Mouse (Mus musculus): ENCODE results near the gene Ermp1. TPM values are rescaled to one million over a fixed set of nuclear protein-coding genes. Genes with fewer than 3 reads are reported as not detected.

Gene Ermp1
- polyA plus RNA-seq, 1 experiment from 2014 or later: 6.1 TPM

DNA sequence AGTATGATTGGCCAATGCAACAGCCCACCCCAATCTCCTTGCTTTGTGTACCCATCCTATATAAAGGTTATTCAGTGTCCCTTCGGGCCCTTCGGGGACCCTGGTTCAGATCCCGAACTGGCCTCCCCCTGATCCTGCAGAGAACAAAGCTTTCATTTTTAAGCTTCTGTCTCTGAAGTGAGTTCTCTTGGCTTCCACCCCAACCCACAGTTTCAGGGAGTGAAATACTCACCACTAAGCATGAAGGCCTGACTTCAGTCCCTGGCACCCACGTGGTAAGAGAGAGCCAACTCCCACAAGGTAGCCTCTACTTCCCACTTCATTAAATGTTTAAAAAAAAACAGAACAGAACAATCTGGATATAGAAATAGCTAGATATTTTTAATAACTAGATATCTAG, 10.6 kb upstream of the Ermp1 start:
- no peak overlapping the region for H3K27ac ChIP-seq
- no peaks in the 10 kb centered on the region for H3K36me3 ChIP-seq (ENCODE audit: poor library complexity, severe bottlenecking)
- H3K4me3 ChIP-seq: no peak overlapping the region
- no peaks in the 10 kb centered on the region for H3K9me3 ChIP-seq (replicated peaks)
- H3K4me1 ChIP-seq: no peaks in the 10 kb centered on the region
- H3K9ac ChIP-seq: no peak overlapping the region
- ATAC-seq: no peak
- H3K4me2 ChIP-seq: no peak overlapping the region
- WGBS: 88% methylated on average over 4 of the region's 4 CpGs
- H3K27me3 ChIP-seq: no peaks in the 10 kb centered on the region

DNA sequence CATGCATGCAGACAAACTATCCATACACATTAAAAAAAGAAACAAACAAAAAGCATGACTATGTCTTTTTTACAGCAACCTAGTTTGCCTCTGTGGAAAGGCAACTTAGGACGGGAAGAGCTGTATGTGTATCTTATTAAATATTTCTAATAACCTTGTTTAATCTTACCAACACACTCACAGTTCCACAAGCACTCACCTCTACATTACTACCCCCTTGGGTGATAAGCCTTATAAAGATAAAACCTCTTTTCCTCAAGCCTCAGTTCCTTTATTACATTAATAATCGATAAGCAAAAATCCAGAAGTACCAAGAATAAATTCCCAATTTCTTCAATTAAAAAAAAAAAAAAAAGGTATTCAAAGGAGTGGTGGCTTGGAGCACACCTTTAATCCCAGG, 9.3 kb upstream of the Ermp1 start:
- no peak for ATAC-seq
- 90% methylated on average over 2 of the region's 2 CpGs for WGBS
- Histone ChIP-seq H3K27ac (no peak overlapping the region), H3K4me3 (no peak overlapping the region), H3K9me3 (replicated peaks) (no peaks in the 10 kb centered on the region), H3K4me1 (no peaks in the 10 kb centered on the region), H3K27me3 (no peaks in the 10 kb centered on the region), H3K4me2 (no peak overlapping the region), H3K9ac (no peak overlapping the region), H3K36me3 (ENCODE audit: poor library complexity, severe bottlenecking) (no peaks in the 10 kb centered on the region)

DNA sequence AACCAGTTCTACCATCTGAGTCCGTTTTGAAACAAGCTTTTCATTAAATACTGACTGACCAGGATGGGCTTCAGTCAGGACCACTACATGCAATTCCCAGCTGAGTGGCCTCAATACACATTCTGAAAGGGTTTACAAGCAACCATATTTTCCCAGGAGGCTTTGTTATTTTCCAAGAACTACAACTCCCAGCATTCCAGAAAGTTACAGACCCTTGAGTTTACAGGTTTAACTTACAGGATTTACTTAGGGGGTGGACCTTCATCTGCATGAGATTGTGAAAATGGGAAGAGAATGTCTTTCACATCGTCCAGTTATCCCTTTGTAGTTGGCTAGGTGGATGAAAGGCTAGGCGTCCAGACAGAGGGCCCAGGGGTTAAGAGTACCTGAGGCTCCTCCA, 8.8 kb upstream of the Ermp1 start:
- Histone ChIP-seq H3K9ac (no peak overlapping the region), H3K4me2 (no peak overlapping the region), H3K9me3 (replicated peaks) (no peaks in the 10 kb centered on the region), H3K27ac (no peak overlapping the region), H3K4me1 (no peaks in the 10 kb centered on the region), H3K4me3 (no peak overlapping the region), H3K36me3 (ENCODE audit: poor library complexity, severe bottlenecking) (no peaks in the 10 kb centered on the region), H3K27me3 (no peaks in the 10 kb centered on the region)
- no peak for ATAC-seq
- WGBS: 51% methylated on average over 3 of the region's 3 CpGs

DNA sequence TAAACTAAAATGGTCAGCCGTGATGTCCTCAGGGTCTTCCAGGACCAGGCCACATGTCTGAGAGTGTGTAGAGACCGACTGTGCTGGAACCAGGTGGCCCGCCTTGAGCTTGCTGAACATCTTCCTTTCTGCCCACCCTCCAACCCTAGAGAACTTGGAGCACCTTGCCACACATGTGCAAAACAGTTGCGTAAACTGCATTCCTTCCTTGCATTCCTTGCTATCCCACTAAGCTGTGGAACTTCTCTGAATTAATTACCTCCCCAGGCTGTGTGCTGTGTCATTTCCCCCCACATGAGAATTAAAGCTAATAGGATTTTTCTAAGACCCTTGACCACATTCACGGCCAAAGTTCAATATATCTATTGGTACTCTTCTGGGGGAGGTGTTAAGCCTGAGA, 8.4 kb upstream of the Ermp1 start:
- no peak for ATAC-seq
- no peaks in the 10 kb centered on the region for H3K9me3 ChIP-seq (replicated peaks)
- H3K27me3 ChIP-seq: no peaks in the 10 kb centered on the region
- no peak overlapping the region for H3K4me2 ChIP-seq
- no peaks in the 10 kb centered on the region for H3K36me3 ChIP-seq (ENCODE audit: poor library complexity, severe bottlenecking)
- H3K9ac ChIP-seq: no peak overlapping the region
- H3K27ac ChIP-seq: no peak overlapping the region
- H3K4me3 ChIP-seq: no peak overlapping the region
- WGBS: 80% methylated on average over 5 of the region's 5 CpGs
- H3K4me1 ChIP-seq: no peaks in the 10 kb centered on the region

DNA sequence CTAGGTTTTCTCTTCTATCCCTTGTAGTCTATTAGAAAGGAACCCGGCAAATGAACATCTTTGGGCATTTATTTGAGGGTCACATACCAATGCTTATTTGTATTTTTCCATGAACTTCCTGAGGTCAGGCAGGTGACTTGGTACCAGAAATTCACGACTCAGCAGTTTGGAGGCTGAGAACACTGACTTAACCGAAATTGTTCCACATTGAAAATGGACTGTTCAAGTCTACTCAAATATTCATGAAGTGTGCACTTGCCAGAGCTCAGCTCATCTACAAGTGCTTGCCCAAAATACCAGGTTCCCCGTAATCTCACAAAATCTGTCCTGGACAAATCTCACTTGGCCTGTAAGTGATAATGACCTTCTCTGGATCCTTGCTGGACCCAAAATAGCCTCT, 7.8 kb upstream of the Ermp1 start:
- H3K4me2 ChIP-seq: no peak overlapping the region
- no peaks in the 10 kb centered on the region for H3K36me3 ChIP-seq (ENCODE audit: poor library complexity, severe bottlenecking)
- no peak overlapping the region for H3K9ac ChIP-seq
- no peak for ATAC-seq
- no peak overlapping the region for H3K4me3 ChIP-seq
- H3K9me3 ChIP-seq (replicated peaks): no peaks in the 10 kb centered on the region
- no peaks in the 10 kb centered on the region for H3K4me1 ChIP-seq
- no peaks in the 10 kb centered on the region for H3K27me3 ChIP-seq
- no peak overlapping the region for H3K27ac ChIP-seq
- WGBS: 75% methylated on average over 4 of the region's 4 CpGs

DNA sequence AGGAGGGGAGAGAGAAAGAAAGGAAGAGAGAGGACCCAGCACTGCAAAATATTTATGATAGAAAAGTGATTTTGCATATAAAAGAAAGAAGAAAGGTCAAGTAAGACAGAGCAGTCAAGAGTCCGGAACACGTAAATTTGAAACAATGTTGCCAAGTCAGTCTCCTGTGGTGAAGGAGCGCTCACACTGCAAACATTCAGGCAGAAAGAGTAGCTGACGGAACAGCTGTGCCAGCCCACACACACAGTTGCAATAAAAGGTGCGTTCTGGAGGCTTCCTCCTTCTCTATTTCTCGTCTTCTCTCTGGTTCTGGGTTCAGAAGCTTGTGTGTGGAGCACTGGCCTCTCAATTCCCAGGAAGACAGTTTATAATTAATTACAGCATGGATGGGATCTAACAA, 6.9 kb upstream of the Ermp1 start:
- H3K4me1 ChIP-seq: no peaks in the 10 kb centered on the region
- 45% methylated on average over 6 of the region's 6 CpGs for WGBS
- H3K27me3 ChIP-seq: no peaks in the 10 kb centered on the region
- H3K9me3 ChIP-seq (replicated peaks): no peaks in the 10 kb centered on the region
- no peak overlapping the region for H3K27ac ChIP-seq
- no peaks in the 10 kb centered on the region for H3K36me3 ChIP-seq (ENCODE audit: poor library complexity, severe bottlenecking)
- no peak overlapping the region for H3K4me2 ChIP-seq
- no peak overlapping the region for H3K4me3 ChIP-seq
- no peak overlapping the region for H3K9ac ChIP-seq
- no peak for ATAC-seq

DNA sequence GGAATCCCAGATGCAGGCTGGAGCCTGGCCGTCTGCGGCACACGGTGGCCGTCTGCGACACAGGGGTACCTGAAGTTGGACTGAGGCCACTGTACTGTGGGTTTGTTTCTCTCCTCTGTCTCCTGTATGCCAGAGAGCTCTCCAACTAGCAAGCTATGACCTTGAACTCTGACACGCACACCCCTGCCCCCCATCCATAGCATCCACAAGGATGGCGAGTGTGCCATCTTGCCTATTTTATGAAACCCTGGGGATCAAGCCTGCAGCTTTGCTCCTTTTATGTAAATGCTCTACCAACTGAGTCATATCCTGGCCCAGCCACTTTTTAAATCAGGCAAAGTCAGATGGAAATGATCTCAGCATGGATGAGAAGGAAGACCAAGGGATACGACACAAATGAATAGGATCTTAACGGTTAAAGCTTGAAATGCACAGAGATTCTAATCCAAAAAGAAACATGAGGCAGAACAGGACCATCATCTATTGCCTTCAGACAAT, 5.6 kb upstream of the Ermp1 start:
- Histone ChIP-seq H3K4me2 (no peak overlapping the region), H3K4me3 (no peak overlapping the region), H3K27ac (no peak overlapping the region), H3K36me3 (ENCODE audit: poor library complexity, severe bottlenecking) (no peaks in the 10 kb centered on the region), H3K9ac (no peak overlapping the region), H3K4me1 (no peaks in the 10 kb centered on the region), H3K27me3 (no peaks in the 10 kb centered on the region), H3K9me3 (replicated peaks) (no peaks in the 10 kb centered on the region)
- WGBS: 88% methylated on average over 9 of the region's 9 CpGs
- ATAC-seq: no peak

DNA sequence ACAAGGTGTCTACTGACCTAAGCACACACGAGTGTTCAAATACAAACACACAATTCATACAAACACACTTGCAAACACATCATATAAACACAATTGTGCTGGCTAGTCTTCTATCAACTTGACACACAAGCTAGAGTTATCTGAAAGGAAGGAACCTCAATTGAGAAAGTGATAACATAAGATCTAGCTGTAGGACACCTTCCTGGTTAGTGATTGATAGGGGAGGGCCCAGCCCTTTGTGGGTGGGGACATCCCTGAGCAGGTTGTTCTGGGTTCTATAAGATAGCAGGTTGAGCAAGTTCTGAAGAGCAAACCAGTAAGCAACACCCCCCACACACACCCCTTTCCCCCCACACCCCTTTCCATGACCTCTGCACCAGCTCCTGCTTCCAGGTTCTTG, 1.5 kb upstream of the Ermp1 start:
- H3K27me3 ChIP-seq: no peaks in the 10 kb centered on the region
- no peak overlapping the region for H3K4me3 ChIP-seq
- no peak overlapping the region for H3K27ac ChIP-seq
- no peak for ATAC-seq
- peaks cover 4% of the 10 kb centered on the region; the same call in 1 of the 2 replicates for H3K9me3 ChIP-seq (replicated peaks)
- WGBS: 93% methylated on average over 1 of the region's 1 CpGs
- no peak overlapping the region for H3K4me2 ChIP-seq
- H3K9ac ChIP-seq: no peak overlapping the region
- 0 out of 2 replicates have a peak, but pooled peaks cover 4% of the 10 kb centered on the region for H3K36me3 ChIP-seq (ENCODE audit: poor library complexity, severe bottlenecking)
- no peaks in the 10 kb centered on the region for H3K4me1 ChIP-seq

DNA sequence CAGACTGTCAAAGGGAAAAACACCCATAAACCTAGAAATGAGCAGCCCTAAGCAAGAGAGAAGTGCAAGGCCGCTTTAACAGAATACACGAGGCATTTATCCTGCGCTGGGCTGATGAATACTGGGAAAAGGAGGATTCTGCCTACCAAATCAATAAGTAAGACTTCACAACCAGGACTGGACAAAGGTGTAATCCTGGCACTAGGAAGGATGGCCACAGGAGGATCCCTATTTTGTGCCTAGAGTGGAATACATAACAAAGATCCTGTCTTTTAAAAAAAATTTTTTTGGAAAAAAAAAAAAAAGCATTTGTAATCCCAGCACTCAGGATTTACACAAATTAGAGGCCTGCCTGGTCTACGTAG, 317 bp upstream of the Ermp1 start:
- ATAC-seq: no peak
- Histone ChIP-seq H3K9ac (no peak overlapping the region), H3K36me3 (ENCODE audit: poor library complexity, severe bottlenecking) (0 out of 2 replicates have a peak, but pooled peaks cover 4% of the 10 kb centered on the region), H3K27me3 (no peaks in the 10 kb centered on the region), H3K9me3 (replicated peaks) (peaks cover 4% of the 10 kb centered on the region; the same call in 1 of the 2 replicates), H3K4me3 (peak overlapping the region; percentile 81), H3K4me2 (peak overlapping the region; percentile 66), H3K4me1 (no peaks in the 10 kb centered on the region), H3K27ac (peak overlapping the region; percentile 92; the same call in 1 of the 2 replicates)
- 23% methylated on average over 4 of the region's 4 CpGs for whole genome bisulfite sequencing

DNA sequence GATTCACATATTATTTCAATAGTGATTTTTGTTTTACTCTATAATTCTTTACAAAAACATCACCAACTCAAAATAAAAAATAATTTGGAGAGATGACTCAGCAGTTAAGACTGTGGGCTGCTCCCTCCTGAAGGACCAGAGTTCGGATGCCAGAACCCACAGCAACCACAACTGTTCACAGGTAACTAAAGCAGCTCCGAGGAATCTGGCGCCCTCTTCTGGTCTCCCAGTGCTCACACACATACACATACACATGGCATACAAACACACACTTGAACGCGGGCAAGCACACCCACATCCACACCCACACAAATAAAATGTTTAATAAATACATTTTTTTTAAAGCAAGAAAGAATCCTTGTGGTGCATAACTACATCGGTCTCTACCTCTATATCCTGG, 3.5 kb downstream of the Ermp1 start:
- Histone ChIP-seq H3K9me3 (replicated peaks) (peaks cover 4% of the 10 kb centered on the region; the same call in 1 of the 2 replicates), H3K4me3 (no peak overlapping the region), H3K4me1 (no peaks in the 10 kb centered on the region), H3K9ac (no peak overlapping the region), H3K27ac (no peak overlapping the region), H3K27me3 (no peaks in the 10 kb centered on the region), H3K4me2 (no peak overlapping the region), H3K36me3 (ENCODE audit: poor library complexity, severe bottlenecking) (0 out of 2 replicates have a peak, but pooled peaks cover 4% of the 10 kb centered on the region)
- no peak for ATAC-seq
- WGBS: 98% methylated on average over 6 of the region's 6 CpGs

DNA sequence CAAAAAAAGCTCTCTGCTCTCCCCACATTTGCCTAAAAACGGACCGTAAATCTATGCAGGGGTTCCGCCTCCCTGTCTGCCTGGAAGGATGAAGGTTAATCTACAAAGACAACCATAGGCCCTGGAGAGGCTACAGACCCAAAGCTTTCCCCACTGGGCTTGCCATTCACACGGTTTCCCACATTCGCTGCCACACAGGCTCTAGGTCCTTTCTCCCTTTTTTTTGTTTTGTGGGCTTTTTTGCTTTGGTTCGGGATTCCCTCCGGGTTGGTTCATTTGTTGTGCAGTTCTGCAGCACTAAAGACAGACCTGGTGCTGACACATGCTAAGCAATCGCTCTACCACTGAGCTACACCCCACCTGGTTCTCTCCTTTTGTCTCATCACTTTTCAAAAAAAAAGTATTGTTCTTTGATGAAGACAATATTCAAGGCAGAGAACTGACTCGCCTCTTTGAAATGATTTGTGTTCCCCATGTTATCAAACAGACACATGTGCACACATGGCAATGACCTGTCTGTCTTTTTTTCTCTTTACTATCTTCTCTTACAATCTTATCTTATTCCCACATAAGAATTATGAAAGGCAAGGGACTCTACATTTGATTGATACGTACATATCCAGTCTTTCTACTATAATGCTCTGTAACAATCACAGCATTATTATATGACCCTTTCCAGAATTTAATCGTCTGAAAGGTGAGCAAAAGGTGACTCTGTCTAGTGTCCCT, 4.9 kb downstream of the Ermp1 start:
- H3K4me3 ChIP-seq: no peak overlapping the region
- H3K4me1 ChIP-seq: no peaks in the 10 kb centered on the region
- H3K9me3 ChIP-seq (replicated peaks): peaks cover 4% of the 10 kb centered on the region; the same call in 1 of the 2 replicates
- H3K36me3 ChIP-seq (ENCODE audit: poor library complexity, severe bottlenecking): 0 out of 2 replicates have a peak, but pooled peaks cover 4% of the 10 kb centered on the region
- no peaks in the 10 kb centered on the region for H3K27me3 ChIP-seq
- no peak overlapping the region for H3K27ac ChIP-seq
- 85% methylated on average over 11 of the region's 11 CpGs for WGBS
- ATAC-seq: no peak
- no peak overlapping the region for H3K4me2 ChIP-seq
- no peak overlapping the region for H3K9ac ChIP-seq

DNA sequence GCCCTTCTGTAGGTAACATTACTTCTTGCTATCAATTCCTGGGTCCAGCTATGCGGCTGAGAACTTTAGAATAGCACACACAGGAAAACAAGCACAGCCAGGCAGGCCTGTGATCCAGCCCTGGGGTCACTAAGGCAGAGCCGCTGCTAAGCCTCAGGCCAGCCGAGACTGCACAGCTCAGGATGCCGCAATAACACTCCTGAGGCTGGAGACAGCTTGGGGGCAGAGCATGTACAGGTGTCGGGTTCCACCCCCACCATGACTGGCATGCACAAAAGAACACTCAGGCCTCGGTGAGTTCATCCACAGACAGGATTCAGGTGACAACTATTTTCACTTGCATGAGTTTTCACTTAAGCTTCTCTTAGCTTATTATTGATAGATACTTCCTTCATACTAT, 6.0 kb downstream of the Ermp1 start:
- Histone ChIP-seq H3K27ac (no peak overlapping the region), H3K9me3 (replicated peaks) (peaks cover 4% of the 10 kb centered on the region; the same call in 1 of the 2 replicates), H3K27me3 (no peaks in the 10 kb centered on the region), H3K4me2 (no peak overlapping the region), H3K9ac (no peak overlapping the region), H3K4me3 (no peak overlapping the region), H3K4me1 (no peaks in the 10 kb centered on the region), H3K36me3 (ENCODE audit: poor library complexity, severe bottlenecking) (0 out of 2 replicates have a peak, but pooled peaks cover 4% of the 10 kb centered on the region)
- no peak for ATAC-seq
- WGBS: 45% methylated on average over 6 of the region's 6 CpGs

DNA sequence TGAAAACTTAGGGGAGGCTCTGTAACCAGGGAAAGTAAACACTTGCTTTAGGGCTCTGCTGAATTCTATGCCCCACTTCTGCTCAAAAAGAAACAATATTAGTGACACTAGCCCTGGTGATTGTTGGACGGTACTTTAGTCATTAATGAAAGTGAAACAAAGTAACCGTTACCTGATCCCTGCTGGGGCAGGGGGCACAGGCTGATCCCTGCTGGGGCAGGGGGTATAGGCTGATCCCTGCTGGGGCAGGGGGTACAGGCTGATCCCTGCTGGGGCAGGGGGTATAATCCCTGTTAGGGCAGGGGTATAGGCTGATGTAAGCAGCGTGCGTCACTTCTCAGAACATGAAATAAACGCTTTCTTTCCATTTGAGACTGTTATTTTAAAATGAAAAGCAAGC, 6.7 kb downstream of the Ermp1 start:
- no peak overlapping the region for H3K4me3 ChIP-seq
- ATAC-seq: no peak
- H3K36me3 ChIP-seq (ENCODE audit: poor library complexity, severe bottlenecking): 0 out of 2 replicates have a peak, but pooled peaks cover 4% of the 10 kb centered on the region
- H3K27me3 ChIP-seq: no peaks in the 10 kb centered on the region
- no peak overlapping the region for H3K9ac ChIP-seq
- 37% methylated on average over 5 of the region's 5 CpGs for WGBS
- no peaks in the 10 kb centered on the region for H3K4me1 ChIP-seq
- H3K27ac ChIP-seq: no peak overlapping the region
- no peak overlapping the region for H3K4me2 ChIP-seq
- peaks cover 4% of the 10 kb centered on the region; the same call in 1 of the 2 replicates for H3K9me3 ChIP-seq (replicated peaks)

All from forebrain, embryonic 13.5 days (tissue).